Mouse (Mus musculus) ES-E14 (cell line): ENCODE measurements around the gene Gm5426.

Experiments
- HCFC1 ChIP-seq: IDR thresholded peaks from 2 replicates; pipeline ENCODE4 v1.6.1; 2012; ENCODE audit warnings: low read length, inconsistent platforms, borderline replicate concordance; ENCODE audit not compliant: insufficient read depth
- ZC3H11A ChIP-seq: IDR thresholded peaks from 2 replicates; pipeline ENCODE4 v1.6.1; 2012; ENCODE audit warnings: low read depth, mild to moderate bottlenecking, inconsistent platforms, low read length, borderline replicate concordance
- ZNF384 ChIP-seq: IDR thresholded peaks from 2 replicates; pipeline ENCODE4 v1.6.1; 2012; ENCODE audit warnings: low read depth, low read length, inconsistent platforms

DNA sequence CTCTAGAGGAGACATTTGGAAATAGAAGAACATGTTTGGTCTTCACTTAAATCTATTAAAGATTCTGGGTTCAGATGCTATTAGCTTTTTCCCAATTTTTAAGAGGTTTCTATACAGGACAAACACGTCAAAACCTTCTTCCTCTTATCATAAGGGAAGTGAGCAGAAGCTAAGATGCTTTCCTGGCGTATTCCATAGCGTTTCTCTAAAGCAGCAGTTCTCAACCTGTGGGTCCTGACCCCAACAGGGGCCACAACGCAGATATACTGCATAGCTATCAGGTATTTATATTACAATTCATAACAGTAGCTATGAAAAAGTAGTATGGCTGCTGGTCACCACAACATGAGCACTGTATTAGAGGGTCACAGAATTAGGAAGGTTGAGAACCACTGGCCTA, 27.4 kb downstream of the Gm5426 start:
- TF ChIP-seq ZC3H11A (no peak), ZNF384 (no peak), HCFC1 (no peak)
